Mouse (Mus musculus) kidney, adult 2 months (tissue): Measurements from ENCODE around the gene Izumo1r.

Source experiments
- CTCF ChIP-seq: fragments of 200-500 bp; conservative IDR thresholded peaks from 2 replicates; pipeline ENCODE4 v1.5.1; 2011; ENCODE audit warnings: low read depth, mild to moderate bottlenecking, control low read depth, low read length, moderate library complexity, mixed read lengths; ENCODE audit not compliant: insufficient read depth, insufficient read length
- POLR2A ChIP-seq: fragments of 200-500 bp; IDR thresholded peaks from one replicate; pipeline ENCODE4 v1.6.1; 2011; ENCODE audit warnings: low read depth, low read length, control low read depth

DNA sequence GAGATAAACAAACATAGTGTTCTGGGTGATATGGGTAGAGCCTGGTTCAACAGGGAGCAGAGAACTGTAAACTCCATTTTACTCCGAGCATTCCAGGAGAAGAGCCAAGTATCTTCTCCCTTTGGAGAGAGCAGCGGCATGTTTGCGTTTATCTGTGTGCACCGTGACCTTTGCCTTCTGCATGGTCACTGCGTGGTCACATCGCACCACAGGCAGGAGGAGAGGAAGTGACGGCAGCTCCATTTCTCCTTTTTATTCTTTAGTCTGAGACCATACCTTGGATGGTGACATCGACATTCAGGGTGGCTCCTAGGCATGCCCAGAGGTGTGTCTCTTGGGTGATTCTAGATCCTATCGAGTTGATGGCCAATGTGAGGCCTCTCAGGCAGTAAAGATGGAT lies 10.4 kb downstream of the Izumo1r start:
- TF ChIP-seq POLR2A = no peak
- TF ChIP-seq CTCF = no peak
